In genomic region chr4:107602787-107603186, GRCm38 (mm10) we compare ENCODE assay signal across 7 mouse cellular contexts.
A peak's percentile ranks its signal among the peaks of the same experiment; 100 is the strongest.
DNase-seq lines count a peak whose midpoint lies in the region; ATAC-seq and TF ChIP-seq lines count a peak whose summit lies in the region.

No protein-coding gene starts in this region.

- TF ChIP-seq CTCF in C2C12 (IDR thresholded peaks at IDR 0.05; ENCODE audit: control insufficient read depth, insufficient read depth, insufficient read length), result peak; percentile 50
- peak; percentile 50; the same call in 1 of the 2 replicates for TF ChIP-seq CTCF in kidney, postnatal 0 days (IDR thresholded peaks at IDR 0.05; ENCODE audit: low read depth)

- H3K79me3 ChIP-seq in C2C12 (ENCODE audit: low read depth), result no peaks in the 10 kb centered on the region

- no peak overlapping the region for H3K9ac ChIP-seq in intestine, embryonic 14.5 days (ENCODE audit: low read length)
- no peak overlapping the region for H3K9ac ChIP-seq in intestine, embryonic 15.5 days
- H3K9ac ChIP-seq in kidney, postnatal 0 days (ENCODE audit: low read depth, low read length), result no peak overlapping the region

- DNase-seq in intestine, embryonic 14.5 days (ENCODE audit: low spot score), result no peak
- peak; percentile 88 for DNase-seq in adrenal gland, adult 2 months
- DNase-seq in kidney, postnatal 0 days (ENCODE audit: low spot score), result peak; percentile 57
- no peak for DNase-seq in MN1 (ENCODE audit: low spot score)

- no peak overlapping the region for H3K4me2 ChIP-seq in intestine, embryonic 14.5 days (ENCODE audit: low read length)
- H3K4me2 ChIP-seq in intestine, embryonic 15.5 days (replicated peaks), result no peak overlapping the region
- no peak overlapping the region for H3K4me2 ChIP-seq in kidney, postnatal 0 days (ENCODE audit: low read length)
- H3K4me2 ChIP-seq in myocyte (ENCODE audit: low read depth), result peak overlapping the region; percentile 51

- H3ac ChIP-seq in C2C12 (ENCODE audit: control insufficient read depth, insufficient read length, low read depth) (no peak overlapping the region), myocyte (ENCODE audit: control insufficient read depth, insufficient read length) (no peak overlapping the region)

- no peaks in the 10 kb centered on the region for H3K27me3 ChIP-seq in intestine, embryonic 14.5 days (replicated peaks; ENCODE audit: control insufficient read depth, insufficient read depth, low read length)
- no peaks in the 10 kb centered on the region for H3K27me3 ChIP-seq in intestine, embryonic 15.5 days (replicated peaks)
- H3K27me3 ChIP-seq in C2C12 (ENCODE audit: control insufficient read depth, insufficient read depth, insufficient read length) (peaks cover 64% of the 10 kb centered on the region), myocyte (ENCODE audit: control insufficient read depth, insufficient read depth, insufficient read length) (peaks cover 77% of the 10 kb centered on the region)
- H3K27me3 ChIP-seq in kidney, postnatal 0 days (ENCODE audit: insufficient read depth, low read length), result no peaks in the 10 kb centered on the region

- no peaks in the 10 kb centered on the region for H3K9me3 ChIP-seq in intestine, embryonic 14.5 days (ENCODE audit: control insufficient read depth, low read length)
- H3K9me3 ChIP-seq in intestine, embryonic 15.5 days, result no peaks in the 10 kb centered on the region
- no peaks in the 10 kb centered on the region for H3K9me3 ChIP-seq in kidney, postnatal 0 days (replicated peaks; ENCODE audit: low read length)

- WGBS in intestine, embryonic 14.5 days, result 75% methylated on average over 14 of the region's 14 CpGs
- WGBS in intestine, embryonic 15.5 days, result 76% methylated on average over 14 of the region's 14 CpGs
- WGBS in kidney, postnatal 0 days, result 46% methylated on average over 14 of the region's 14 CpGs

- no peak overlapping the region for H3K27ac ChIP-seq in intestine, embryonic 14.5 days (ENCODE audit: low read depth)
- no peak overlapping the region for H3K27ac ChIP-seq in intestine, embryonic 15.5 days
- H3K27ac ChIP-seq in kidney, postnatal 0 days, result no peak overlapping the region

- H3K79me2 ChIP-seq in C2C12 (ENCODE audit: control insufficient read depth, insufficient read depth) (no peaks in the 10 kb centered on the region), myocyte (ENCODE audit: control insufficient read depth, insufficient read depth) (no peaks in the 10 kb centered on the region)

- no peak overlapping the region for H3K4me3 ChIP-seq in intestine, embryonic 14.5 days (ENCODE audit: low read depth, low read length)
- no peak overlapping the region for H3K4me3 ChIP-seq in intestine, embryonic 15.5 days (replicated peaks)
- H3K4me3 ChIP-seq in C2C12 (ENCODE audit: insufficient read depth, poor library complexity, severe bottlenecking) (no peak overlapping the region), myocyte (no peak overlapping the region)
- no peak overlapping the region for H3K4me3 ChIP-seq in kidney, postnatal 0 days (replicated peaks; ENCODE audit: low read depth, low read length)

- TF ChIP-seq POLR2A in myocyte (IDR thresholded peaks at IDR 0.05; ENCODE audit: insufficient read length, low read depth), result no peak

- peaks cover 7% of the 10 kb centered on the region for H3K4me1 ChIP-seq in intestine, embryonic 14.5 days (replicated peaks; ENCODE audit: control insufficient read depth, insufficient read depth, low read length)
- peaks cover 5% of the 10 kb centered on the region for H3K4me1 ChIP-seq in intestine, embryonic 15.5 days (replicated peaks)
- peaks cover 12% of the 10 kb centered on the region for H3K4me1 ChIP-seq in kidney, postnatal 0 days (replicated peaks; ENCODE audit: insufficient read depth, low read length)

- no peaks in the 10 kb centered on the region for H3K36me3 ChIP-seq in intestine, embryonic 14.5 days (ENCODE audit: control insufficient read depth, insufficient read depth, low read length)
- no peaks in the 10 kb centered on the region for H3K36me3 ChIP-seq in intestine, embryonic 15.5 days
- no peaks in the 10 kb centered on the region for H3K36me3 ChIP-seq in C2C12 (ENCODE audit: control insufficient read depth, insufficient read depth)
- no peaks in the 10 kb centered on the region for H3K36me3 ChIP-seq in kidney, postnatal 0 days (ENCODE audit: insufficient read depth, low read length)
- H3K36me3 ChIP-seq in myocyte (ENCODE audit: control insufficient read depth, insufficient read depth), result no peaks in the 10 kb centered on the region

- ATAC-seq in intestine, embryonic 14.5 days (replicated peaks; ENCODE audit: low FRiP score, low TSS enrichment, low read depth), result 0 out of 2 replicates have a peak, but pooled peaks have one; percentile 38
- ATAC-seq in intestine, embryonic 15.5 days, result no peak
- ATAC-seq in kidney, postnatal 0 days (replicated peaks; ENCODE audit: low FRiP score, low read depth), result 0 out of 2 replicates have a peak, but pooled peaks have one; percentile 15

TF ChIP-seq in C2C12, 6 proteins besides CTCF, POLR2A, EP300 and RAD21:
- no peak for TF ChIP-seq USF1 (IDR thresholded peaks at IDR 0.05; ENCODE audit: low read depth)
- TF ChIP-seq CEBPB (IDR thresholded peaks at IDR 0.05; ENCODE audit: low read depth), result no peak
- no peak for TF ChIP-seq MYOG (IDR thresholded peaks at IDR 0.05; ENCODE audit: control insufficient read depth, extremely low read depth, insufficient read length)
- TF ChIP-seq MYOD1 (IDR thresholded peaks at IDR 0.05; ENCODE audit: control insufficient read depth, insufficient read length, low read depth), result no peak
- TF ChIP-seq MAX (IDR thresholded peaks at IDR 0.05), result no peak
- TF ChIP-seq FOSL1 (IDR thresholded peaks at IDR 0.05; ENCODE audit: insufficient read depth, low read length, poor library complexity, severe bottlenecking), result no peak

TF ChIP-seq in myocyte, 11 proteins besides CTCF, POLR2A, EP300 and RAD21:
- TF ChIP-seq POLR2AphosphoS2 (IDR thresholded peaks at IDR 0.05; ENCODE audit: insufficient read length, low read depth) (no peak), TCF12 (IDR thresholded peaks at IDR 0.05; ENCODE audit: insufficient read depth, poor library complexity, severe bottlenecking) (no peak), REST (IDR thresholded peaks at IDR 0.05; ENCODE audit: insufficient read depth, insufficient read length) (no peak), MYOG (IDR thresholded peaks at IDR 0.05; ENCODE audit: control insufficient read depth in 1 of 3, insufficient read depth in 1 of 3, insufficient read length in 2 of 3, low read depth in 2 of 3) (no peak), USF1 (IDR thresholded peaks at IDR 0.05; ENCODE audit: low read depth) (no peak), TCF3 (IDR thresholded peaks at IDR 0.05; ENCODE audit: insufficient read length, low read depth) (no peak), SRF (IDR thresholded peaks at IDR 0.05; ENCODE audit: control insufficient read depth, insufficient read length, low read depth) (no peak), E2F4 (IDR thresholded peaks at IDR 0.05; ENCODE audit: insufficient read depth) (no peak), MAX (IDR thresholded peaks at IDR 0.05; ENCODE audit: low read depth) (no peak), MYOD1 (IDR thresholded peaks at IDR 0.05; ENCODE audit: control insufficient read depth in 1 of 3, insufficient read length in 2 of 3, low read depth in 2 of 3) (no peak), CEBPB (IDR thresholded peaks at IDR 0.05; ENCODE audit: insufficient read depth, poor library complexity, severe bottlenecking) (no peak)

Comparison
In these comparisons a context has a peak if more than half of its experiments do, and no peak if none do; other contexts are left out.
1. DNase-seq: peak in adrenal gland, adult 2 months (single experiment) and kidney, postnatal 0 days (single experiment); none in intestine, embryonic 14.5 days (single experiment) and MN1 (single experiment).